Mouse (Mus musculus) left cerebral cortex, adult 2 months (tissue): Measurements from ENCODE around the gene Dnajb3. TPM values are rescaled to one million over a fixed set of nuclear protein-coding genes. Genes with fewer than 3 reads are reported as not detected.
"Not testable (repeated sequence)": the region's sequence is repeated elsewhere in the genome, so short reads cannot be mapped to it uniquely, and the experiment has no call there.

ENCODE experiments used
- DNase-seq, 2 experiments: peaks; one replicate each; pipeline ENCODE4 v3.0.0; 2021 to 2022; ENCODE audit warnings: low spot score in 2 of 2, mixed read lengths in 1 of 2; ENCODE audit errors: extremely low spot score in 1 of 2
- H3K27ac ChIP-seq: fragments of 200-600 bp; 2 replicates; pipeline ENCODE4 v1.8.1; 2022
- H3K4me3 ChIP-seq: fragments of 200-600 bp; 2 replicates; pipeline ENCODE4 v1.8.1; 2022
- CTCF ChIP-seq: fragments of 200-600 bp; IDR thresholded peaks from 2 replicates; pipeline ENCODE4 v1.8.1; 2022; ENCODE audit warnings: antibody characterized with exemption, mild to moderate bottlenecking, moderate library complexity
- intact Hi-C: fragments of 180-260 bp; cut with DNase I; formaldehyde crosslinking; loops from one replicate; pipeline ENCODE4 v1.15.1; 2025
- total RNA-seq, 2 experiments: library from RNA; stranded (reverse); gene quantifications; 2 replicates each; pipeline ENCODE4 v1.2.3; 2021

Gene Dnajb3
- total RNA-seq, 2 experiments from 2014 or later, result 1.8 to 1.9 TPM

- H3K27ac ChIP-seq, result no peak overlapping the region
- TF ChIP-seq CTCF, result no peak
- no peak overlapping the region for H3K4me3 ChIP-seq
- intact Hi-C loops, result no loop called here
- no peak for DNase-seq
These were observed 24.8 kb upstream of the Dnajb3 start for GRCm38 (mm10) chr1:88230421-88230820.

DNA sequence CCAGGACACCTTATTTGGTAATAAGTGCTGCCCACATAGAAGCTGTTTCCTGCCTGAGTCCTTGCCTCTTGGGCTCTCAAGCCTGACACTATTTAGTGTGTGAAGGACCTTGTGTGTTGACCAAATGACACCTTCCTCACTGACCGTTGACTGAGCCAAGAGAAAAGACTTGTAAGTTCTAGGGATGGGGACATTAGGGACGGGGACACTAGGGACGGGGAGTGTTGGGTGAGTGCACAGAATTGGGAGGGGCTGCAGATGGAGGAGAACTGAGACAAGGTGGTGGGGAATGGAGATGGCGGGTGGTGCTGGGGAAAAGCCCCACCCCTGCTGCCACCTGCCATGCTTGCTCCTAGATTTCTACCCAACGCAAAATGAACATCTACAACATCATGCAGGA lies 24.4 kb upstream of the Dnajb3 start:
- Histone ChIP-seq H3K27ac (no peak overlapping the region), H3K4me3 (no peak overlapping the region)
- no peak for TF ChIP-seq CTCF
- intact Hi-C loops, result no loop called here
- DNase-seq, result no peak

DNA sequence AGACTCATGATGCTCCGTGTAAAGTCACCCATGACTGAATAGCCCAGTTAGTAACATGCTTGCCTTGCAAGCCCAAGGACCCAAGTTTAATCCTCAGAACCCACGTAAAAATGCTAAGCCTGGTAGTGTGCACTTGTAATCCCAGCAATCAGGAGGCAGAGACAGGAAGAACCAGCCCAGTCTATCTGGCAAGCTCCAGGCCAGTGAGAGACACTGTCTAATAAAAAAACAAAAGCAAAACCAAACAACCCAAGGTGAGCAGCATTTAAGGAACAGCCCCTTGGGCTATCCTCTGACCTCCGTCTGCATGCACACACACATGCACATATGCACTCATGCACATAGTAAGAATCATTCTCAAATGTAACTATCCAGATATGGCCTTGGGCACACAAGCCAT lies 24.0 kb upstream of the Dnajb3 start:
- H3K4me3 ChIP-seq, result no peak overlapping the region
- DNase-seq, result no peak
- intact Hi-C loops, result no loop called here
- no peak overlapping the region for H3K27ac ChIP-seq
- TF ChIP-seq CTCF, result no peak

DNA sequence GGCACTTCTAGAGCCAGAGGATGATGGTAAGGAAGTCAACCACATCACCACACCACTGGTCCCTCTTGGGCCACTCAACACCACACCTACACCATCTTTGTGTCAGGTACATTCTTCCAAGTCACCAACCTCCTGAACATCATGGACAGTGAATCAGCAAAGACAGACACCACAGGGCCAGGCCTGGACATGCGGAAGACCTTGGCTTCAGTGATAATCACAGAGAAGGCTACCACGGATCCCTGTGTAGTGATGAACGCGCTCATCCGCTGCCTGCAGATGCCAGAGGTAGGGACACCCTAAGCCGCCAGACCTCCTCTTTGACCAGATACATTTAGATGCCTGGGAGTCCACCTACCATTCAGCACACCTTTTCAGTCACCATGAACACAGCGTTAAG lies 22.5 kb upstream of the Dnajb3 start:
- DNase-seq, result no peak
- no peak overlapping the region for H3K27ac ChIP-seq
- no peak overlapping the region for H3K4me3 ChIP-seq
- intact Hi-C loops, result no loop called here
- no peak for TF ChIP-seq CTCF

DNA sequence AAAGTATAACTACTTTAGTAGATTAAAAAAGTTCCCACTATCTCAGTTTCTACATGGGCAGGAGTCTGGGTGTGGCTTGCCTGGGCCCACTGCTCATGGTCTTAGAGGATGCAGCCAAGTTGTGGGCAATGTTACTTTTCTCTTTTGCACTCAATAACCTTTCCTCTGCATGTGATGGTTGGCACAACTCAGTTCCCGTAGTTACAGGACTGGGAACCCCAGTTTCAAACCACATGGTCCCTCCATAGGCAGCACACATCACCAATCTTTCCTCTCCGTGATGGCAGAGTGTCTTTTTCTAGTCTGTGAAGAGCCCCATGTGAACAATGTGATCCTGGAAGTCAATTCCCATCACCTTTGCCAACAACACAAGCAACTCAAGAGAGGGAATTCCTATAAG lies 21.9 kb upstream of the Dnajb3 start:
- no peak for TF ChIP-seq CTCF
- DNase-seq, result peak in 1 of 2 experiments; percentile 7
- intact Hi-C loops, result no loop called here

GRCm38 (mm10) chr1:88226670-88227379 lies 21.2 kb upstream of the Dnajb3 start, which contains the start of gene Mroh2a:
Mroh2a (plus strand) TSS chr1:88226986.
- H3K27ac ChIP-seq, result no peak within 1 kb of the TSS
- H3K4me3 ChIP-seq, result no peak within 1 kb of the TSS
- intact Hi-C loops, result no loop called here
- peak in 1 of 2 experiments; percentile 11 for DNase-seq
- TF ChIP-seq CTCF, result no peak

More for the DNA sequence above, 21.9 kb upstream of the Dnajb3 start:
- H3K4me3 ChIP-seq, result no peak overlapping the region
- no peak overlapping the region for H3K27ac ChIP-seq

GRCm38 (mm10) chr1:88225741-88226140 lies 20.2 kb upstream of the Dnajb3 start:
- Histone ChIP-seq H3K27ac (no peak overlapping the region), H3K4me3 (no peak overlapping the region)
- no peak for TF ChIP-seq CTCF
- no peak for DNase-seq
- intact Hi-C loops, result no loop called here

DNA sequence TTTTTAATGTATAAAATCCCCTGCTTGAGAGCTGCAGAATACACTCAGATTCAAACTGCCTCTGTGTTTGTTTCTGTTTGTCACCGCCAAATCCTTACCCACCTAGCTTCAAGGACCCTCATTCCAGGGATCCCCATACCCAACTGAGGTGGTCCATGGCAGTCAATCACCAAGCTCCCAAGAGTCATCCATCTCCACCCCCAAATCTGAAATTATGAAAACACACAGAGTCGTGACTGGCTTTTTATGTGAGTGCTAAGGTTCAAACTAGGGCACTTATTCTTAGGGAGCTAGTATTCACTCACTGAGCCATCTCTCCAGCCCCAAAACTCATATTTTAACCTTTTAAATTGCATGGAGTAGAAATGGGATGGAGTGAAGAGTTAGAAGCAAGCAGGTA lies 19.7 kb upstream of the Dnajb3 start:
- DNase-seq, H3K4me3 ChIP-seq, intact Hi-C loops, H3K27ac ChIP-seq: not testable (repeated sequence)

- no peak overlapping the region for H3K27ac ChIP-seq
- no peak for TF ChIP-seq CTCF
- intact Hi-C loops, result no loop called here
- no peak for DNase-seq
- H3K4me3 ChIP-seq, result no peak overlapping the region
These were observed 18.6 kb upstream of the Dnajb3 start for GRCm38 (mm10) chr1:88224029-88224776.

DNA sequence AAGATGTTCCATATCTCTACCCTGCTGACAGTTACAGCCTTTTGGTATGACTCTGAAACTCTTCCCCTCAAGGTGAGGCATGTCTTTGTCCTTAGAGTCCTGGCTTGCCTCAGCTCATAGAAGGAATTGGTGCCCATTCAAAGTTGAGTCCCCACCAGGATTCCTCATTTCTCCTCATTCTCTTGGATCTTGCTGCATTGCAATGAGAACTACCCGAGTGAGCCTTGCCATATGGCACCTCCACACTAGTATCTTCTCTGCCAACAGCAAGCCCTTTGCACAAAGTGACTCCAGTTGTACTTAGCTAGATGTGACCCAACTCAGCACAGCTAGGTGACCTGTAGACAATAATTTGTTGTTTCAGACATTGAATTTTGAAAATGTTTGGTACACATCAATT lies 18.0 kb upstream of the Dnajb3 start:
- no peak overlapping the region for H3K27ac ChIP-seq
- no peak for TF ChIP-seq CTCF
- DNase-seq, result peak in 1 of 2 experiments; percentile 12
- H3K4me3 ChIP-seq, result no peak overlapping the region
- intact Hi-C loops, result no loop called here

- intact Hi-C loops, DNase-seq, H3K4me3 ChIP-seq, H3K27ac ChIP-seq: not testable (repeated sequence)
These were observed 17.5 kb upstream of the Dnajb3 start for GRCm38 (mm10) chr1:88223011-88223515.

DNA sequence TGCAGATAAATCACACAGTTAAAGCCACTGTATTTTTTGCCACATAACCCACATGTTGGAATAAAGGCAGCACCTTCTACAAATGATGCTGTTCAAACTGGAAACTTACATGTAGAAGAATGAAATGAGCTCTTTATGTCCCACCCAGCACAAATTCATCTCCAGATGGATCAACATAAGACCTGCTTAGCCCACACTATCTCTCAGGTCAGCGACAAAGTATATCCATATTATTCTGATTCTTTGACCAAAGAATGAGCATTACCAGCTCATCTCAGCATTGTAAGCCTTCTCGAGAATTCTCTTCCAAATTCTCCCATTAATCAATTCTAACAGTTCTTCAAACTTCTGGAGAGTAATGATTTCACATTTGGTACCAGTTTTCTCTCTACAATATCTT lies 16.6 kb upstream of the Dnajb3 start:
- no peak overlapping the region for H3K4me3 ChIP-seq
- H3K27ac ChIP-seq, result no peak overlapping the region
- no peak for DNase-seq
- intact Hi-C loops, result no loop called here
- TF ChIP-seq CTCF, result no peak
